Mouse (Mus musculus) embryo, embryonic 11.5 days (tissue): ENCODE measurements around the gene Zfp462.
A peak's percentile ranks its signal among the peaks of the same experiment; 100 is the strongest.
"Not testable (repeated sequence)": the region's sequence is repeated elsewhere in the genome, so short reads cannot be mapped to it uniquely, and the experiment has no call there.

Experiments
- DNase-seq: peaks from one replicate; pipeline ENCODE4 v3.0.0-alpha.2; 2012; ENCODE audit warnings: low read depth, low spot score

Gene Zfp462

GRCm38 (mm10) chr4:54944921-54945430 is at the start of gene Zfp462:
Gene Zfp462, plus strand, starts transcription at chr4:54945048.
- peak; percentile 71 for DNase-seq

DNA sequence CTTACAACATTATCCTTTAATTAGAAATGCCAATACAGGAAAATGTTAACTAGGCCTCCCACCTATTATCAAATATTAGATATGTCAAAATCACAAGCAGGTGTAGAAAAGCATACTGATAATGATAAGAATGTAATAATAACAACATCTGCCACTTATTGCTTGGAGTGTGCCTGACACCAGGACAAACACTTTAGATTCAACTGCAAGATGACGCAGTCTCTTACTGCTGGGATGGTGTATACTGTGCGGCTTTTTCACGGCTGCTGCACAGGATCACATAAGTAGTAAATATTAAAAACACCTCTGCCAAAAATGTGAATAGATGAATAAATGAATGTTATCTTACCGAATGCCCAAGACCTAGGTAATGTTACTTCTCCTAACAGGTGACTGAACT is 48.8 kb upstream of the Zfp462 start:
- no peak for DNase-seq

- DNase-seq, result no peak
These were observed 40.2 kb upstream of the Zfp462 start for GRCm38 (mm10) chr4:54904641-54905040.

GRCm38 (mm10) chr4:54905399-54905953 is 39.4 kb upstream of the Zfp462 start:
- no peak for DNase-seq

DNA sequence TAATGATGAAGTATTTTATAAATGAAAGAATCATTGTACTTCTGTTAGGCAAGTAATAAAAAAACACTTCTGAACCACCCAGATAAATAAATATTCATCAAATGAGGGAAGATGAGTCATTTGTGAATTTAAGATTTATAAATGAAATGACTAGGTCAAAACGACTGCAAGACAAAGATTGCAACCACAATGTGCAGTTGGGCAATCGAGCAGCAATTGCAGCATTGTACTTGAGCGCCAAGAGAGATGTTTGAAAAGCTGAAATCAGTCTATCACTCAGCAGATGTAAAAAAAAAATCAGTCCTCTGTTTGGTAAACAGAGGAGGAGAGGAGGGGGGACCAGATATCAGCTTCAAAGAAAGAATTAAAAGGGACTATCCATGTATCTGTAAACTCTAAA is 34.5 kb upstream of the Zfp462 start:
- DNase-seq, result no peak

GRCm38 (mm10) chr4:54918276-54918675 is 26.6 kb upstream of the Zfp462 start:
- no peak for DNase-seq

- DNase-seq, result no peak
These were observed 21.5 kb upstream of the Zfp462 start for GRCm38 (mm10) chr4:54923386-54923785.

DNA sequence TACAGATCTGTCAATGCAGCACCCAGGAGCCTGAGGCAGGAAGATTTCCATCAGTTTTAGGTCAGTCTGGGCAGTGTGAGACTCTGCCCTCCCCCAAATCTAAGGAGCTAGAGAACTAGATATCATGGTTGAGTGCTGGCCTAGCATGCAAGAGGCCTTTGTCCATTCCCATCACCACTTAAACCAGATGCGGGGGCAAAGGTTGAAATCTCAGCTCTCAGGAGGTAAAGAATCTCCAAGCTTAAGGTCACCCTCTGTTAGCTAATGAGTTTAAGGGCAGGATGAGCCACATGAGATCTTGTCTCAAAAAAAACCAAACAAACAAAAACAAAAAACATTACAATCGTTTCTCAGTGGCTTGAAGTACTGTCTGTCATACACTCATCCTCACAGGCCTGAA is 20.5 kb upstream of the Zfp462 start:
- no peak for DNase-seq

GRCm38 (mm10) chr4:54926456-54926855 is 18.4 kb upstream of the Zfp462 start:
- DNase-seq, result not testable (repeated sequence)

DNA sequence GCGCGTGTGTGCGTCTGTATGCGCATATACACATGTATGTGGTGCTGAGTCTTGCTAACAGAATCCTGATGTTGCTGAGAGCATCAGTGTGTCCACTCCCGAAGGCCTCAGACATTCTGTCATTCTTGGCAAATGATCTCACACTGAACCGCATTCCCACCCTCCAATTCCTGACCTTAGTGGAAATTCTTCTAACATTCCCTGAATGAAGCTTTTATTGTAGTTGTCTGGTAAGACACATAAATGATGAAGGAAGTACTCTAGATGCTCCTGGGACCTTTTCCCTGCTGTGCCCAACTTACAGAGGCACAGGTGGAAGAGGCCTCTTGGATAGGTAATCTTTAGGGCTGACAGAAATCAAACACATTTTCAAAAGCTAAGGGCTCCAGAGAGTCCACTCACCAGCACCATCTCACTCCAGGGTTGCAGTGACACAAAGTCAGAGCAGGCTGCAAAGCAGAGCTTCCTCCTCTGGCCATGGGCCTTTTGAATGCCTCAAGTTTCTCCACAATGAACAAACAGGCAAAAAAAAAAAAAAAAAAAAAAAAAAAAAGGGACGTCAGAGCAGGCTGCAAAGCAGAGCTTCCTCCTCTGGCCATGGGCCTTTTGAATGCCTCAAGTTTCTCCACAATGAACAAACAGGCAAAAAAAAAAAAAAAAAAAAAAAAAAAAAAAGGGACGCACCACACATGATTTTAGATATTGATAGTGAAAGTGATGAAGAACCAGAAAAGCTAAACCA is 17.4 kb upstream of the Zfp462 start:
- not testable (repeated sequence) for DNase-seq

GRCm38 (mm10) chr4:54929686-54930085 is 15.2 kb upstream of the Zfp462 start:
- DNase-seq, result no peak

DNA sequence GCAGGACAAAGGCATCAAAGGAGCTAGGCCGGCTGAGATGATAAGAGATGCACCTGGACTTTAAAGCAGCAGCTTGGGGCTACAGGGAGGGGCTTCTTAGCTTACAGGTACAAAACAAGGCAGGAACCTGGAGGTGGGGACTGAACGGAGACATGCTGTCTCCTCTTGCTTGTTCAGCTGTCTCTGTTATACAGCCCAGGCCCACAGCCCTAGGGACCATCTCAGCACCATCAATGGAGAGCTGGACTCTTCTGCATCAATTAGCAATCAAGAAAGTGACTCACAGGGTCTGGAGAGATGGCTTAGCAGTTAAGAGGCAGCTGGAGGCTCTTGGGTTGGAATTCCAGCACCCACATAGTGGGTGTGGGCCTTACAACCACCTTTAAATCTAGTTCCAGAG is 12.2 kb upstream of the Zfp462 start:
- no peak for DNase-seq

GRCm38 (mm10) chr4:54937161-54937560 is 7.7 kb upstream of the Zfp462 start:
- DNase-seq, result no peak

- peak; percentile 54 for DNase-seq
These were observed 976 bp downstream of the Zfp462 start for GRCm38 (mm10) chr4:54945603-54946445.

GRCm38 (mm10) chr4:54946662-54947055 is 1.8 kb downstream of the Zfp462 start:
- DNase-seq, result no peak

- DNase-seq, result peak; percentile 59
These were observed 2.5 kb downstream of the Zfp462 start for GRCm38 (mm10) chr4:54947056-54947990.

GRCm38 (mm10) chr4:54947991-54948615 is 3.3 kb downstream of the Zfp462 start:
- DNase-seq, result peak; percentile 39

DNA sequence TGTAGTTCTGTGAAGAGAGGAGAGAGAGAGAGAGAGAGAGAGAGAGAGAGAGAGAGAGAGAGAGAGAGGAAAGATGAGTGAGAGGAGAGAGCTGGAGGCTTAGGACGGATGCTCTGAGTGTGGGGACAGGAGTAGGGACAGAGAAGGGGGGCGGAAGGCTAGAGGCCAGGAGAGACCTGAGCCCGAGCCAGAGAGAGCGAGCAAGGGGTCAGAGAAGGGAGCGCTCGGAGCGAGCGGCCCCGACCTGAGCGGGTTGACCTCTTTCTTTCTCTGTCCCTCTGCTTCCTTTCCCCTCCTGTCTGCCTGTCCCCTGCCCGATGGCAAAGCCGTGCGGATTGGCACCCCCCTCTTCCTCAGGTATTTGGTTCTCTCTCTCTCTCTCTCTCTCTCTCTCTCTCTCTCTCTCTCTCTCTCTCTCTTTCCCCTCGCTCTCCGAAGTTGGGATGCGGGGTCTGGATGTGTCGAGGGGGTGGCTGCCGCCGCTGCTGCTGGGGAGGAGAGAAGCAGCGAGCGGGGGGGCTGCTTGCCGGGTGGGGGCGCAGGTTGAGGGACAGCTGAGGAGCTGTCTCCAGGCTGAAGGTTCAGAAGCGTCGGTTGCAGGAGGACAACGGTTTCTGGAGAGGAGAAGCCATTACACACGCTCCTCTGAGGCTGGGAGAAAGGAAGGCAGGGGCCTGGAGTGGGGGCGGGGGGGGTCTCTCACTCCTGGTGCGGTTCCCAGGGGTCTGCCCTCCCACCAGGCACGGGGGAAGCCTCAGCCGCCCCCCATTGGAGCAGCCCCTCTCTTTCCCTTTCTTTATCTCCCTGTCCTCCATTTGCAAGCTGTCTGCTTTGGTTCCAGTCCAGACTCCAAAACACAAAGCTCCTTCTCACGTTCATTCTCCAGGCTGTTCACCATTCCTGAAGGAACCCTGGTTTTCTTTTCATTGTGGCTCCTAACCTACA is 4.0 kb downstream of the Zfp462 start:
- DNase-seq, result no peak

GRCm38 (mm10) chr4:54949561-54949940 is 4.7 kb downstream of the Zfp462 start:
- no peak for DNase-seq

DNA sequence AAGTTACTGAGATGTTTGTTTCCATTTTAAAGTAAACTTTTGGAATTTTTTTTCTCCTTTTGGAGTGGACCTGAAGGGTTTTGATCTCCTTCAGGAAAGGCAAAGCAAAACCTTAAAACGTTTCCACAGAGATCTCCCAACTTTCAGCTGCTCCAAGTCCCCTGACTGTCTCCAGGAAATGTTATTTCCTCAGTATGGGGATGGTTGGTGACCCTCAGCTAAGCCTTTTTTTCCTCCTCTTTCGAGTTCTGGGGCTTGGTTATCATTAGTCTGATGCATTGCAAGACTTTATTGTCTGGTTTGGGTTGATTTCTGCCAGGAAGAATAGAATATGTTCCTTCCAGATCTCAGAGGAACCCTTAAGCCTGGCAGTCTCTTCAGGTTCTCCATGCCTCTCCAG is 5.3 kb downstream of the Zfp462 start:
- no peak for DNase-seq
